Mouse (Mus musculus) liver, postnatal 0 days (tissue): ENCODE results near the gene Copb1.

Source experiments
- CTCF ChIP-seq: sonication (generic); IDR thresholded peaks from 2 replicates; pipeline ENCODE4 v1.5.1; 2016; ENCODE audit warnings: antibody characterized with exemption, low read depth
- EP300 ChIP-seq: IDR thresholded peaks from 2 replicates; pipeline ENCODE4 v1.6.1; 2016; ENCODE audit warnings: antibody characterized with exemption, low read depth, mild to moderate bottlenecking

- no peak for TF ChIP-seq CTCF
- no peak for TF ChIP-seq EP300
Measured at GRCm38 (mm10) chr7:114214385-114214784, 40.1 kb downstream of the Copb1 start.
